Mouse (Mus musculus): ENCODE results near the gene Scube1. TPM values are rescaled to one million over a fixed set of nuclear protein-coding genes. Genes with fewer than 3 reads are reported as not detected.

Gene Scube1
- total and polyA plus RNA-seq, 2 experiments from 2014 or later = 3.3 to 13.4 TPM

GRCm38 (mm10) chr15:83565434-83565833, 159.4 kb downstream of the Scube1 start:
- TF ChIP-seq CTCF (IDR thresholded peaks at IDR 0.05; ENCODE audit: low read depth) = no peak
- Histone ChIP-seq H3K4me2 (ENCODE audit: low read depth, low read length) (no peak overlapping the region), H3K36me3 (ENCODE audit: insufficient read depth, low read length) (no peaks in the 10 kb centered on the region), H3K4me3 (ENCODE audit: low read length) (no peak overlapping the region), H3K9ac (replicated peaks; ENCODE audit: low read length) (no peak overlapping the region), H3K27ac (no peak overlapping the region), H3K4me1 (ENCODE audit: insufficient read depth, low read length) (peaks cover 12% of the 10 kb centered on the region; the same call in 1 of the 2 replicates), H3K9me3 (ENCODE audit: low read length) (no peaks in the 10 kb centered on the region), H3K27me3 (ENCODE audit: insufficient read depth, low read length) (no peaks in the 10 kb centered on the region)
- no peak for ATAC-seq
- no peak for DNase-seq (ENCODE audit: low spot score)
- WGBS = 84% methylated on average over 3 of the region's 3 CpGs

- no peaks in the 10 kb centered on the region for H3K36me3 ChIP-seq (ENCODE audit: insufficient read depth, low read length)
- no peak overlapping the region for H3K27ac ChIP-seq
- peak overlapping the region; percentile 33 for H3K4me3 ChIP-seq (ENCODE audit: low read length)
- H3K27me3 ChIP-seq (ENCODE audit: insufficient read depth, low read length) = no peaks in the 10 kb centered on the region
- H3K9me3 ChIP-seq (ENCODE audit: low read length) = no peaks in the 10 kb centered on the region
- DNase-seq (ENCODE audit: low spot score) (peak; percentile 22), ATAC-seq (no peak)
- H3K9ac ChIP-seq (replicated peaks; ENCODE audit: low read length) = peak overlapping the region; percentile 33; the same call in 1 of the 2 replicates
- no peak for TF ChIP-seq CTCF (IDR thresholded peaks at IDR 0.05; ENCODE audit: low read depth)
- 3% methylated on average over 27 of the region's 27 CpGs for WGBS
- H3K4me1 ChIP-seq (ENCODE audit: insufficient read depth, low read length) = peaks cover 12% of the 10 kb centered on the region; the same call in 1 of the 2 replicates
- peak overlapping the region; percentile 67 for H3K4me2 ChIP-seq (ENCODE audit: low read depth, low read length)
These were observed 160.8 kb downstream of the Scube1 start for GRCm38 (mm10) chr15:83563857-83564651.

DNA sequence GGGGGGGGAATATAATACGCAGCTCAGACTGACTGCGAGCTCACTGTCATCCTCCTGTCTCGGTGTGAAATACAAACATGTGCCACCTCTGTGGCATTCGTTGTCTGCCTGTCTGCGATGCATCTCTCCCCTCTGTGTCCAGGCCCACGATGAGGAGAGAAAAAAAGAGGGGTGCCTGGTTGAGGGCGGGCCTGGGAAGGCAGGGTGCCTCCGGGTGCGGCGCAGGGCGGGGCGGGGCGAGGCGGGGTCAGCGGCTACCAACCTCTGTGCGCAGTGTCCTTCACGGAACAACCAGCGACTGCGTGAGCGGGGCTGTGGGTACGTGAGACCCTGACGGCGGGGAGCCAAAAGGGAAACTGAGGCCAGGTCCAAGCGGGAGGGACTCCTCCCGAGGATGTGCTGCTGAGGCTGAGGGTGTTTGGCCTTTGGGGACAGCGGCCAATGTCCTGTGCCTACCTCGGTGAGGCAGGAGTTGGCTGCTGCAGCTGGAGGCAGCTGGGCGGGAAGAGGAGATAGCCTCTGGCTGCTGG, 161.4 kb downstream of the Scube1 start, which contains the start of the genes Tspo and Mcat:
Gene Tspo (plus strand): TSS at position 266 of the 530 bp plus-strand sequence.
Gene Mcat (minus strand): TSS at position 461 of the 530 bp plus-strand sequence.
- H3K9ac ChIP-seq (replicated peaks; ENCODE audit: low read length) = peak within 1 kb of the TSS; percentile 33; the same call in 1 of the 2 replicates
- no peaks in the 10 kb centered on the region for H3K9me3 ChIP-seq (ENCODE audit: low read length)
- no peak for TF ChIP-seq CTCF (IDR thresholded peaks at IDR 0.05; ENCODE audit: low read depth)
- no peak within 1 kb of the TSS for H3K27ac ChIP-seq
- 0 out of 2 replicates have a peak, but pooled peaks have one; percentile 40 for ATAC-seq
- no peak for DNase-seq (ENCODE audit: low spot score)
- no peaks in the 10 kb centered on the region for H3K36me3 ChIP-seq (ENCODE audit: insufficient read depth, low read length)
- 1% methylated on average over 28 of the region's 28 CpGs for WGBS
- H3K4me3 ChIP-seq (ENCODE audit: low read length) = peak within 1 kb of the TSS; percentile 33
- peaks cover 12% of the 10 kb centered on the region; the same call in 1 of the 2 replicates for H3K4me1 ChIP-seq (ENCODE audit: insufficient read depth, low read length)
- no peaks in the 10 kb centered on the region for H3K27me3 ChIP-seq (ENCODE audit: insufficient read depth, low read length)
- H3K4me2 ChIP-seq (ENCODE audit: low read depth, low read length) = peak within 1 kb of the TSS; percentile 67

DNA sequence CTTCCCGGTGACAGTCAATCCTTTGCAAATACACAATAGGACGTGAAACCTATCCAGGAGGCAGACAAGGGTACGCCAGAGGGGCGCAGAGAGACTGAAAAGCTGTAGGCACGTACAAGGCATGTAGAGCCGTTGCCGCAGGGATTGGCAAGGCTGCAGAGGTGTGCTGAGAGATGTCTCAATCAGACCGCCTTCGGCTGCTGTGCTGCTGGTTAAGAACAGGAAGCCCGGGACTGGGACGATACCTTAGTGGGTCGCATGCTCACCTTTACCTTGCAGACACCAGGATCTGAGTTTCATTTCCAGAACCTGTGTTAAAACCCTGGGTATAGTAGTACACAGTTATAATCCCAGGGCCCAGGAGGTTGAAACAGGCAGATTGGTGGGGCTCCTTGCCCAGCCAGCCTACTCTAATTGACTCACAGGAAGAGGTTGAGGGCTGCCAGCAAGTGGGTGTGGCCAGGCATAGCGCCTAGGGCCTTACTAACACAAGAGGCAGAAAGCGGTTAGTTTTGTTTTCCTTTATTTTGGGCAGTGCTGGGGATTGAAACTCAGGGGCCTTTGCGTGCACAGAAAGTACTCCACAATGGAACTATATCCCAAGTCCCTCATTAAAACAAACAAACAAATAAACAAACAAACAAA, 162.1 kb downstream of the Scube1 start:
- Histone ChIP-seq H3K9me3 (ENCODE audit: low read length) (no peaks in the 10 kb centered on the region), H3K27me3 (ENCODE audit: insufficient read depth, low read length) (no peaks in the 10 kb centered on the region), H3K27ac (no peak overlapping the region), H3K9ac (replicated peaks; ENCODE audit: low read length) (peak overlapping the region; percentile 33; the same call in 1 of the 2 replicates), H3K36me3 (ENCODE audit: insufficient read depth, low read length) (no peaks in the 10 kb centered on the region), H3K4me2 (ENCODE audit: low read depth, low read length) (peak overlapping the region; percentile 67), H3K4me1 (ENCODE audit: insufficient read depth, low read length) (peaks cover 12% of the 10 kb centered on the region; the same call in 1 of the 2 replicates), H3K4me3 (ENCODE audit: low read length) (peak overlapping the region; percentile 33; the same call in 1 of the 2 replicates)
- peak; percentile 68; the same call in 1 of the 2 replicates for ATAC-seq
- peak; percentile 77 for DNase-seq (ENCODE audit: low spot score)
- WGBS = 37% methylated on average over 15 of the region's 15 CpGs
- no peak for TF ChIP-seq CTCF (IDR thresholded peaks at IDR 0.05; ENCODE audit: low read depth)

DNA sequence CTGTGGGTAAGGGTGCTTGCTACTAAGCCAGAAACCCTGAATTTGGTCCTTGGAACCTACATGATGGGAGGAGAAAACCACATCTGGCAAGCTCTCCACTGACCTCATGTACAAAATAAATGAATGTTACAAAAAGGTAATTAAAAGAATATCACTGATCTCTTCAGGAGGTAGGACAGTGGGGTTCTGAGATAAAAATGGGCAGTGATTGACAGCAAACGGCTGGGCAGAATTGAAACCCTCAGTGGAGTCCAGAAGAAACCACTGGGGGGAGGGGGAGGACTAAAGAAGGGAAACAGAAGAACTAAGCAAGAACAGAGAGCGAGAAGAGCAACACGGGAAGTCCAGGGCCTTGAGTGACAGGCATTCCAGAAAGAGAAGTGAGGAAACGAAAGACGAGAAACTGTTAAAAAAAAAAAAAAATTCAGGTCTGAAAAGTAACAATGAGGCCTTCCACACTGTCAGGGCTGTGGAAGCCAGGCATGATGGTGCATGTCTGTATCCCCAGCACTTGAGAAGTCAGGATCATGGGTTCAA, 163.8 kb downstream of the Scube1 start:
- Histone ChIP-seq H3K4me3 (ENCODE audit: low read length) (no peak overlapping the region), H3K9ac (replicated peaks; ENCODE audit: low read length) (no peak overlapping the region), H3K27me3 (ENCODE audit: insufficient read depth, low read length) (no peaks in the 10 kb centered on the region), H3K36me3 (ENCODE audit: insufficient read depth, low read length) (no peaks in the 10 kb centered on the region), H3K27ac (no peak overlapping the region), H3K4me2 (ENCODE audit: low read depth, low read length) (no peak overlapping the region), H3K4me1 (ENCODE audit: insufficient read depth, low read length) (peaks cover 12% of the 10 kb centered on the region; the same call in 1 of the 2 replicates), H3K9me3 (ENCODE audit: low read length) (no peaks in the 10 kb centered on the region)
- DNase-seq (ENCODE audit: low spot score) (no peak), ATAC-seq (no peak)
- no peak for TF ChIP-seq CTCF (IDR thresholded peaks at IDR 0.05; ENCODE audit: low read depth)
- 46% methylated on average over 5 of the region's 5 CpGs for WGBS

Data from hindbrain, postnatal 0 days (tissue).